Mouse (Mus musculus): ENCODE results near the gene Shc1.
A peak's percentile ranks its signal among the peaks of the same experiment; 100 is the strongest.

The Shc1 gene

GRCm38 (mm10) chr3:89390111-89390515 is 28.1 kb upstream of the Shc1 start:
- DNase-seq (ENCODE audit: low read depth, low spot score): peak; percentile 59

GRCm38 (mm10) chr3:89390699-89391662 is 27.3 kb upstream of the Shc1 start:
- peak; percentile 53 for DNase-seq (ENCODE audit: low read depth, low spot score)

- DNase-seq (ENCODE audit: low read depth, low spot score): peak; percentile 46
These were observed 26.4 kb upstream of the Shc1 start for GRCm38 (mm10) chr3:89391663-89392511.

GRCm38 (mm10) chr3:89392871-89393311 is 25.4 kb upstream of the Shc1 start:
- peak; percentile 49 for DNase-seq (ENCODE audit: low read depth, low spot score)

GRCm38 (mm10) chr3:89393605-89394004 is 24.6 kb upstream of the Shc1 start:
- peak; percentile 94 for DNase-seq (ENCODE audit: low read depth, low spot score)

GRCm38 (mm10) chr3:89394006-89394893 is 24.0 kb upstream of the Shc1 start, which contains the start of gene Zbtb7b:
Gene Zbtb7b (minus strand): TSS chr3:89394776.
- peak; percentile 80 for DNase-seq (ENCODE audit: low read depth, low spot score)

- no peak for DNase-seq (ENCODE audit: low read depth, low spot score)
These were observed 23.4 kb upstream of the Shc1 start for GRCm38 (mm10) chr3:89394894-89395256.

- no peak for DNase-seq (ENCODE audit: low read depth, low spot score)
These were observed 22.8 kb upstream of the Shc1 start for GRCm38 (mm10) chr3:89395419-89395805.

- peak; percentile 71 for DNase-seq (ENCODE audit: low read depth, low spot score)
These were observed 22.2 kb upstream of the Shc1 start for GRCm38 (mm10) chr3:89395806-89396653.

GRCm38 (mm10) chr3:89396654-89397005 is 21.6 kb upstream of the Shc1 start:
- no peak for DNase-seq (ENCODE audit: low read depth, low spot score)

- DNase-seq (ENCODE audit: low read depth, low spot score): no peak
These were observed 16.9 kb upstream of the Shc1 start for GRCm38 (mm10) chr3:89401329-89401728.

GRCm38 (mm10) chr3:89402693-89403092 is 15.6 kb upstream of the Shc1 start, which contains the start of gene Lenep:
Gene Lenep (minus strand): TSS chr3:89402793.
- DNase-seq (ENCODE audit: low read depth, low spot score): no peak

- DNase-seq (ENCODE audit: low read depth, low spot score): no peak
These were observed 11.4 kb upstream of the Shc1 start for GRCm38 (mm10) chr3:89406887-89407286.

- DNase-seq (ENCODE audit: low read depth, low spot score): no peak
These were observed 9.8 kb upstream of the Shc1 start for GRCm38 (mm10) chr3:89408448-89408847.

- no peak for DNase-seq (ENCODE audit: low read depth, low spot score)
These were observed 8.5 kb upstream of the Shc1 start for GRCm38 (mm10) chr3:89409701-89410100.

GRCm38 (mm10) chr3:89410864-89411263 is 7.4 kb upstream of the Shc1 start:
- DNase-seq (ENCODE audit: low read depth, low spot score): no peak

GRCm38 (mm10) chr3:89411490-89412393 is 6.5 kb upstream of the Shc1 start, which contains the start of gene Flad1:
Gene Flad1 (minus strand): TSS chr3:89411870.
- peak; percentile 99 for DNase-seq (ENCODE audit: low read depth, low spot score)

GRCm38 (mm10) chr3:89416158-89416557 is 2.1 kb upstream of the Shc1 start:
- no peak for DNase-seq (ENCODE audit: low read depth, low spot score)

- DNase-seq (ENCODE audit: low read depth, low spot score): no peak
These were observed 1.1 kb upstream of the Shc1 start for GRCm38 (mm10) chr3:89417131-89417530.

All from CD4-positive helper T cell, adult 2 months (primary cell).